Mouse (Mus musculus): ENCODE measurements around the gene Sult5a1.

GRCm38 (mm10) chr8:123097786-123098584 lies 60.1 kb downstream of the Sult5a1 start:
- TF ChIP-seq POLR2A (IDR thresholded peaks at IDR 0.05; ENCODE audit: insufficient read depth, low read depth, low read length) (no peak), CTCF (IDR thresholded peaks at IDR 0.05; ENCODE audit: insufficient read depth, low read depth, low read length) (no peak)
